Mouse (Mus musculus): ENCODE data around the gene Ankrd65.

The Ankrd65 gene

GRCm38 (mm10) chr4:155812665-155813181 is 22.5 kb downstream of the Ankrd65 start:
- peak; percentile 56 for DNase-seq (ENCODE audit: low spot score)

- no peak for DNase-seq (ENCODE audit: low spot score)
Observed at GRCm38 (mm10) chr4:155817533-155817932, 27.3 kb downstream of the Ankrd65 start.

- DNase-seq (ENCODE audit: low spot score) = no peak
Observed at GRCm38 (mm10) chr4:155821025-155821424, 30.8 kb downstream of the Ankrd65 start.

GRCm38 (mm10) chr4:155823443-155823842 is 33.2 kb downstream of the Ankrd65 start:
- no peak for DNase-seq (ENCODE audit: low spot score)

GRCm38 (mm10) chr4:155829866-155830265 is 39.6 kb downstream of the Ankrd65 start:
- no peak for DNase-seq (ENCODE audit: low spot score)

GRCm38 (mm10) chr4:155830596-155830995 is 40.4 kb downstream of the Ankrd65 start:
- no peak for DNase-seq (ENCODE audit: low spot score)

GRCm38 (mm10) chr4:155831205-155831766 is 41.0 kb downstream of the Ankrd65 start, which contains the start of gene Aurkaip1:
TSS of gene Aurkaip1 (plus strand) at chr4:155831272.
- peak; percentile 96 for DNase-seq (ENCODE audit: low spot score)

GRCm38 (mm10) chr4:155831831-155832230 is 41.6 kb downstream of the Ankrd65 start:
- no peak for DNase-seq (ENCODE audit: low spot score)

GRCm38 (mm10) chr4:155832321-155832720 is 42.1 kb downstream of the Ankrd65 start:
- no peak for DNase-seq (ENCODE audit: low spot score)

GRCm38 (mm10) chr4:155833234-155833633 is 43.0 kb downstream of the Ankrd65 start:
- DNase-seq (ENCODE audit: low spot score) = no peak

GRCm38 (mm10) chr4:155833836-155834235 is 43.6 kb downstream of the Ankrd65 start:
- DNase-seq (ENCODE audit: low spot score) = peak; percentile 69

- no peak for DNase-seq (ENCODE audit: low spot score)
Observed at GRCm38 (mm10) chr4:155837404-155838010, 47.3 kb downstream of the Ankrd65 start.

- DNase-seq (ENCODE audit: low spot score) = no peak
Observed at GRCm38 (mm10) chr4:155838187-155839153, 48.2 kb downstream of the Ankrd65 start.

- DNase-seq (ENCODE audit: low spot score) = peak; percentile 82
Observed at GRCm38 (mm10) chr4:155839483-155839910, 49.3 kb downstream of the Ankrd65 start, which contains the start of gene Mxra8. TSS of gene Mxra8 (plus strand) at chr4:155839680.

- no peak for DNase-seq (ENCODE audit: low spot score)
Observed at GRCm38 (mm10) chr4:155840076-155841002, 50.1 kb downstream of the Ankrd65 start.

GRCm38 (mm10) chr4:155841003-155841454 is 50.8 kb downstream of the Ankrd65 start:
- DNase-seq (ENCODE audit: low spot score) = peak; percentile 67

GRCm38 (mm10) chr4:155841651-155842270 is 51.5 kb downstream of the Ankrd65 start:
- no peak for DNase-seq (ENCODE audit: low spot score)

- DNase-seq (ENCODE audit: low spot score) = no peak
Observed at GRCm38 (mm10) chr4:155843231-155843630, 53.0 kb downstream of the Ankrd65 start.

GRCm38 (mm10) chr4:155846871-155847578 is 56.8 kb downstream of the Ankrd65 start, which contains the start of gene Dvl1:
TSS of gene Dvl1 (plus strand) at chr4:155847402.
- DNase-seq (ENCODE audit: low spot score) = peak; percentile 92

Measured in testis, postnatal 14 days (tissue).